Mouse (Mus musculus) urinary bladder, postnatal 36 days (tissue): ENCODE results near the gene Sall1.

Experiments used
- DNase-seq, 2 experiments: peaks; one replicate each; pipeline ENCODE4 v3.0.0; 2022; ENCODE audit warnings: low spot score in 2 of 2, mixed read lengths in 1 of 2

Gene Sall1

DNA sequence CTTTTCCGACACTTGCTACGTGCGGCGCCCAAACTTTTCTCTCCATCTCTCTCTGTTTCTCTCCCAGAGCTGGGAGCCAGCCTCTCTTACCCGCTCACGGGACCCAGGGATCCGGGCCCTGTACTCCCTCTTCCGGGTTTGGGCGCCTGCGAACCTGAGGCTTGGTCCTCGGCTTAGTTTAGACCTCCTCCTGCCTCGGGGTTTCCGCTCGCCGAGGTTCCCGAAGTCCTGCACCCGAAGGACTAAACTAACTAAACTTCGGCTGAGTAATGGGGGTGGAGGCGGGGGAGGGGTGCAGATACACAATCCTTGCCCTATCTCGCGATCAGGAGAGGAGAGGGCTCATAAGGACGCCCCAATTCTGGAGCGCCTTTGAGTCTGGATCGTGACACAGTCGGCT is at the start of gene Sall1:
TSS of gene Sall1 (minus strand) at position 223 of the 400 bp plus-strand sequence.
- no peak for DNase-seq

DNA sequence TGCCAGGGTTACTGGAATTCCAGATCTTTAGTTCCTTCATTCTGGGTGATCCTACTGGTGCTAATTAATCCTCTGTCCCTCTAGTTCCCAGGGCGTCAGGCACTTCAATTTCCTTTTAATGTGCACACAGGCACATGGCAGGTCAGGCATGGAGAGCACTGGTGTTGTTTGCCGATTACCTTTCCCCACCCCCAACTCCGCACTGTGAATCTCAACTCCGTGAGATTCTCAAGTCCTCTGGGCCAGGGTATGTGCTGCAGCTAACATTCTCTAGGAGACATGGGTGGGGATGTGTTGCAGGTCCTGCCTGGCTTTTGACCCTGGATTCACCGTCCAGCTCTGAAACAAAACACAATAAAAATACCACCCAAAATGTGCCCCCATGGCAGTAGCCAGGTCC is 46.0 kb upstream of the Sall1 start:
- DNase-seq = no peak

DNA sequence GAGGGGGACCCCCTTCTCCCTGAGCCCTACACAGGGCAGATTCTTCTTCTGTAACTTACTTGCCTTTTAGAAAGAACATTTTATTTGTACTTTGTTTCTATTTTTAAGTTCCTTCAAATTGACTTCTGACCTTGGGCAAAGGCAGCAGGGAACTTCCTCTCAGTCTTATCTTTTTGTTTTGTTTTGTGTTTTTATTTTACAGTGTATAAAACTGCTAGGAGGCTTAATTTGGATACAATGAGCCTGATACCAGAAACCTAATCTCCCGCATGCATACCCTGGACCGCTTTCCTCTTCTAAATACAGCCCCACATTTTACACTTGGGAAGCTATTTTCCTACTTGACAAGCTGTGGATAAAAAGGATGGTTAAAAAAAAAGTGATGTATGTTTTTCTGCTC is 35.2 kb upstream of the Sall1 start:
- DNase-seq = no peak

DNA sequence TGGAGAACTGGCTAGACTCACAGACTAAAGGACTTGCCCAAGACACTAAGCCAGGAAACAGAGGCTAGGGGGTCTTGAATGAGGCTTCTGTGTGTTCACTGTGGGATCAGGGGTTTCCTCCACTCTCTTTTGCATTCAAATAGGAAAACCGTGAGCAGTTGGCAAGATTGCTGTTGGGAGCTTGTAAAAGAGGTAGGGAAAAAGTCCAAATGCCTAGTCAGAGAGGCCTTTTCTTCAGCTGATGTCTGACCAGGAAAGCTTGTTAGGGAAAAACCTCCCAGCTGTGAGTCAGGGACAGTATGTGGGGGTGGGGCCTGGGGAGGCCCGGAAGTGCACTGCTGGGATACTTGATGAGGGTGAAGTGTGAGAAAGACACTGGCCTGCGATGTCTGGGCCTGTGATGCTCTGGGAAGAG is 29.0 kb upstream of the Sall1 start:
- DNase-seq = no peak

DNA sequence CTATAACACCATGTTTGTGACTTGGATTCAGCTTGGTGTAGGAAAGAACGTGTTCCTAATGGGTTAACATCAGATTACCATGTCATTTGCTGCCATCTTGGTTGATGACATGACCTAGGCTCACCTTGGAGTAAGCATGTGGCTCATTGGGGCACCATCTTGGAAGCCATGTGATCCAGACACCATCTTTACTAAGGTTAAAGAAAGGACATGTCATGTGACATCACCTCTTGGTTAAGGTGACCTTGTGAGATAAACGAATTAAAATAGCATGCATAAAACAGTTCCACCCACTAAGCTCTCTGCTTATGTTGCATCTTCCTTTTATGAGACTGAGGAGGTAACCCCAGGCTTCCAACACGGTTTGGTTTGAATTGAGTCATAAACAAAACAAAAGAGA is 23.5 kb upstream of the Sall1 start:
- DNase-seq = no peak

DNA sequence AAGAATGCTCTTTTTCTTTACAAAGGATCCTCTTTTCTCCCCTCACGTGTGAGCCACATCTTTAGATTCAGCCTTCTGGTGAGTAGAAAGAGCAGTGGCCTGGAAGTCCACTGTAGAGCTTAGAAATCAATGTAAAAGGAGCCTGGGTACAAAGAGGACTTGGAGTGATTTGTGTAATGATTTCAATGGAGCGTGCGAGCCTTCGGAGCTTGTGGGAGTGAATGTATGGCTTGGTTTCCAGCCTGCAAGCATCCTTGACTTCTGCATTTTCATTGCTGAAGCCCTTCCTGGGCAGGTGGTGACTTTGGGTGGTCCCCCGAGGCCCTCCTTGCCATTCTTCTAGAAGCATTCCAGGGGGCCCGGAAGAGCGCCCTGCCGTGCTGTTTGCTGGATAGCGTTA is 20.1 kb upstream of the Sall1 start:
- DNase-seq = no peak

DNA sequence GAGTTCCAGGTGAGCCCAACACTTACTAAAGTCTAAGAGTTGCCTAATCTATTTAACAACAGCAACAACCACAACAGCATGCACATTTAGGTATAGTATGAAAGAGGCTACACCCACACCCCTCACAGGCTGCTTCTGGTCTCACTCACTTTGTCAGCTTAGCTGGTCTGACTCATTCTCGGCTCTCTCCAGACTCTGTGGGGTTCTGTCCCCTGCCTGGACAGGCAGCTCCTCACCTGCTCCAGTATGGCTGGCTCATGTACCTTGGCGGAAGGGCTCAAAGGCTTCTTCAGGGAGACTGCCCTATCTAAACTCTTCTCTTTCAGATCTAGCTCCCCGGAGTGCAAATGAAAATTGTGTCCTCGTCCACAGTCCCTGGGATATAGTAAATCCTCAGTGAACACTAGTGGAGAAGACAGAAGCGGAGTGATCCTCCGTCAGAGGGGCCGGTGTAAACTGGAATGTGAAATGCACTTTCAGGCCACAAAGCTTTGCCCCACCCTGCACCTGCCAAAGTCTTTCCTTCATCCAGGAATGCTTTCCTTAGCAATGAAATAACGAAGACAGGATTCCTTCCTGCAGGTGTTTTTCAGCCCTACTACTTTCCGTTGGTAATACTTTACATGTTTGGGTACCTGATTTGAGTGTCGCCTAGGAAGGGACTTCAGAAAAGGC is 19.5 kb upstream of the Sall1 start:
- DNase-seq = no peak

DNA sequence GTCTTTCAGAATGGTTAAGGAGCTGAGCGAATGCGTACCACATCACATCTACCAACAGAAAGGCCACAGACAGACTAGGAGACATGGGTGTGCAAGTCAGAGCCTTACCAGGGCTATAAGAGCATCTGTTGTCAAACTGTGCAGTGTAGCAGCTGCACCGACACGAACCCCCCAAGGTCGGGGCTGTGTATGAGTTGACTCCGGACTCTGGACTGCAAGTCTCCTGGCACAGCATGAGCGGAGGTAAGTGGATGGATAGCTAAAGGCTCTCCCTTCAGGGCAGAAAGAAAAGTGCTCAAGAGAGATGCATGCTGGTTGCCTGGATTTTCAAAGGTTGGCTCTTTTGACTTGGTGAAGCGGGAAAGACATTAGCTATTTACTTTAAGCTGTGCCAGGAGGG is 16.8 kb upstream of the Sall1 start:
- no peak for DNase-seq

DNA sequence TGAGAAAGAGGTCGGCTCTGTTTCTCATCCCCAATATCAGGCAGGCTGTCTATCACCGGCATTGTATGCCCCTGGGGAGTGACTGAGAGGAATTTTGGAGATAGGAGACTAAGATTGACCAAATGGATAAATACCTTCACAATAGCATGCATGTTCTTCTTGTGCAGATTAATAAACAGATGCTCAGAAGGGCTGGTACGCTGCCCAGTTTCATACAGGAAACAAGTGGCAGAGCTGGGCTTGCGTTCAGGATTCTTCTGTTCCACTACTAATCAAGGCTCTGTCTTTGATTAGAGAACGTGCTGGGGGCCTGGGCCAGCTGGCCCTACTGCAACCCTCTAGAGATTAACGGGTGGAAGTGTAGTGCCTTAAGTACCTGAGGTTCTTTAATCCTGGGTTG is 15.5 kb upstream of the Sall1 start:
- no peak for DNase-seq

DNA sequence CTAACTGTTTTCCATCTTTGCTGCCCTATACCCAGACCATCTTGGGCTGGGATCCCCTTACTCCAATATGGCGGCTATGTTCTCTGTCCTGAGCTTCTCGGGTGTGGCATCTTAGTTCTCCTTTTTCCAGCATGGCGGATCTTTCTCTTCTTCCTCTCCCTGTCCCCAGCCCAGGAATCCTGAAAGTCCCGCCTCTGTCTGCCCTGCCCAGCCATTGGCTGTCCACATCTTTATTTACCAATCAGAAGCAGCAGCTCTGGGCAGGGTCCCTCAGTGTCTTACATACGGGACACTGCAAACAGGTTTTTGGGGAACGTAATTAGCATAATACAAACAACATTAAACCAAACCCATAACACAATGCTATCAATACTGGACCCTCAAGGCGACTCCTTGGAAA is 8.9 kb upstream of the Sall1 start:
- DNase-seq = no peak

DNA sequence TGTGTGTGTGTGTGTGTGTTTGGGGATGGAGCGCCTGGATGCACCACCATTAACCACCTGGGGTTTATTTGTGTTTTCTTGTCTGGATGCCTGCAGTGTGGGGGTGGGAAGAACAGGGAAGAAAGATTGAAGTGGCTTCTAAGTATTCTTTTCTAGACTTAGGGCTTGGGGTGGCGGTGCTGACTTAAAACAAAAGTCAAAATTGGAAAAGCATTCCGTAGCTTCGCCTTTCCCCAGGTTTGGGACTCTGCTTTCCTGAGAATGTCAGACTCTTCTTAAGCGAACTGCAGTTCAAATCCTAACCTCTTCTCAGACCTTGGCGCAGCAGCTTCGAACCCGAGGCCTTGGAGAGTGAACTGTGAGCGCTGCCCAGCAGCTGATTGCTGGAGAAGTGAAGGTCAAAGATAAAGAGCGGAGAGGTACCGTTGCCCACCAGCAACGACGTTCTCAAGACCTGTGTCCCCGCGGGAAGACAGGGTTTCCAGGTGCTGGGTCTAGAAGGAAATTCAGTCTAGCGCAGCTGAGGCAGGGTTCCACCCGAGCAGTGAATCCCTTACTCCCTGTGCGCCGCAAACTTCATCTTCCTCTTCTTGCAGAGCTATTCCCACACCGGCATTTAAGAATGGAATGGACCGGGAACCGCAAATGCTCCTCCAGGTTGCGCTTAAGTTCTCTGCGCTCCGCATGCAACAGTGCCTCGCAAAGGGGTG is 2.8 kb upstream of the Sall1 start:
- no peak for DNase-seq

DNA sequence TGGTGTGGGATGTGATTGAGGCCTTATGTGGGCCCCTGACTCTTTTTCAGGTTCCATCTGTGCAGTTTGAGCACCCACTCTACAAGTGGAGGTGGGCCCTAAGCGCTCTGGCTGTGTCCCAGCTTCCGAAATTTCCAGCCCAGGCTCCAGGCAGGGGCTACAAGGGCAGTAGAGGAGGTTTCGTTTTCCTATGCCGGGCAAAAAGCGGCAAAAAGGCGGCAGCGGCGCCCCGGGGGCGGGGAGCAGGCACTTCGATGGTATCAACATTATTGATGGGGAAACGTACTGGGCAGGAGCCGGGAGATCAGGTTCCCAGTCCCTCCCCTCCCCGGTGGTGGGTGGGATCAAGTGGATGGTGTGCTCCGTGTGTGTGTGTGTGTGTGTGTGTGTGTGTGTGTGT is 2.3 kb upstream of the Sall1 start:
- DNase-seq = peak in 1 of 2 experiments; percentile 27

DNA sequence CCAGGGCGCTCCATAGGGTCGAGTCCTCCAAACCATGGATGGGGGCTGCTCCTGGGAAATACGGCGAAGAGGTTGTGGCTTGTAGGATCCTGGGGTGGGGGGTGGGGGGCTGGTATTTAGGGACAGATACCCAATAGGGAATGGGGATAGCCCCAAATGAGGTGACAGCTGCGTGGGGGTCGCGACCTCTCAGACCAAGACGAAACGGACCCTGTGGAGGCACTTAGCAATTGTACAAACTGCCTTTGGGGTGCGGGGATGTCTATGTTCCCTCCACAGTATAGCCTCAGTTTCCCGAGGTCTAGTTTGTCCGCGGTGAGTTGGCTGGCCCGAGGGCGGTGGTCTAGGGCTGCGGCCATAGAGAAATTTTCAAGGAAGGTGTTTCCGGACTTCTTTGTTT is 1.8 kb upstream of the Sall1 start:
- DNase-seq = no peak

DNA sequence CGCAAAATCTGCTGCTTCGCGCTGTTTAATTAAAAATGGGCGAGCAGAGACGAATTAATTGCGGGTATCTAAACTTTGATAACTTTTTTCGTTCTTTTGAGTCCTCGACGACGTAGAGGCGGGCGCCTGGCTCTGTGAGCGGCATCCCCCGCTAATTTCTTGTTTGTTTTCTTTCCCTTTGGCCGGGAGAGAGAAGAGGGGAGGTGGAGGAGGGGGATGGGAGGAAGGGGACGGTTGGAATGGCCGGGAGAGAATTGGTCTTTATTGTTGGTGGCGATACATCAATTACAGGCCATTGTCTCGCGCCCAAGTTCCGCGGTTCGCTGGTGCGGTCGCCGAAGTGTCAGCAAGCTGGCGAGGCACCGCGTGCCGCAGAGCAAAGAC is 1.2 kb upstream of the Sall1 start:
- no peak for DNase-seq

DNA sequence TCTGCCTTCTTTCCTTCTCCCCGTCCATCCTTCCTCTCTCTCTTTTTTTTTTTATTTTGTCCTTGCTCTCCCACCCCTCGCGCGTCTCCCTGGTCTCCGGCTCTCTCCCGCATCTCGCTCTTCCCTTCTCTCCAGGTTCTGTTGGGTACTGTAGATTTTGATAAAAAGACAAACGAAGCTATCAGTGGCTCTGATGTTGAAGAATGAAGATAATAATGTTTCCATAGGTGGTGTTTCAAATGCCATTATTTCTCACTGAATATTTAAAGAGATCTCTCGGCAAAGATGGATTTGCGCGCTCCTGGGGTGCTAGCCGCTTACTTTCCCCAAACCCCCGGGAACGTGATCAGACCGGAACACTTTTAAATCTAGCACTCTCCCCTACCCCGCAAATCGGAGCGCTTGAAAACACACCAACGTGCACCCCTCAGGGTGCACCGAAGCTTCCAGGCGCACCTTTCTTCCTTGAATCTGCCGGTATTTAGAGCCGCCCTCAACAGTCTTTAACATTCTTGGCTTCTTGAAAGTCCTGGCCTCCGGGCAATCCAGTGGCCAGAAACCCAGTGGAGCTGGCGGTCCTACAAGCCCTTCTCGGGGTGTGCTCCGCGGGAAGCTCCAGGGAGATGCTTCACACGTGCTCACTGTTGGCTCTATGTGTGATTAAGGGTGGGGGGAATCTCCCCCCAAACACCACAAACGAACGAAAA is 702 bp upstream of the Sall1 start:
- no peak for DNase-seq

DNA sequence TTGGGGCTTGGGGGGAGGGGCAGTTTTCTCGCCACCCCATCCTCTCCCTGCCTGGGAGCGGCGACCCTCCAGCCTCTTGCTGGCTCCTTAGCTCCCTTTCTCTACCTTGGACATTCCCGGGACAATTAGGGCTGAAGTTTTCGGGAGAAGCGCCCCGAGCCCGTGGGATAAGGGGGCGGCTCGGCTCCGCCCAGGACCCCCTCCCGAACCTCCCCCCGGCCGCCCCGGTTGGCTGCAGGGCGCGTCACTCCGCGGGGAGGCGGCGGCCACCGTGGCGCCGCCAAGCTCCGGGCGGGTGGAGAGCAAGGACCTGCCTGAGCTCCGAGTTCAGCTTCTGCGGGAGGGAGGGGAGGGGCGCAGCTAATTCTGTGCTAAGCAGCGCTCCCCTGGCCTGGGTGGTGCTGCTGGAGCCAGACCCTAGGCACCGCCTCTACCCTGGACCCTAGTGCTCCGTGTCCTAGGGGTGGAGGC is 556 bp downstream of the Sall1 start:
- DNase-seq = no peak

DNA sequence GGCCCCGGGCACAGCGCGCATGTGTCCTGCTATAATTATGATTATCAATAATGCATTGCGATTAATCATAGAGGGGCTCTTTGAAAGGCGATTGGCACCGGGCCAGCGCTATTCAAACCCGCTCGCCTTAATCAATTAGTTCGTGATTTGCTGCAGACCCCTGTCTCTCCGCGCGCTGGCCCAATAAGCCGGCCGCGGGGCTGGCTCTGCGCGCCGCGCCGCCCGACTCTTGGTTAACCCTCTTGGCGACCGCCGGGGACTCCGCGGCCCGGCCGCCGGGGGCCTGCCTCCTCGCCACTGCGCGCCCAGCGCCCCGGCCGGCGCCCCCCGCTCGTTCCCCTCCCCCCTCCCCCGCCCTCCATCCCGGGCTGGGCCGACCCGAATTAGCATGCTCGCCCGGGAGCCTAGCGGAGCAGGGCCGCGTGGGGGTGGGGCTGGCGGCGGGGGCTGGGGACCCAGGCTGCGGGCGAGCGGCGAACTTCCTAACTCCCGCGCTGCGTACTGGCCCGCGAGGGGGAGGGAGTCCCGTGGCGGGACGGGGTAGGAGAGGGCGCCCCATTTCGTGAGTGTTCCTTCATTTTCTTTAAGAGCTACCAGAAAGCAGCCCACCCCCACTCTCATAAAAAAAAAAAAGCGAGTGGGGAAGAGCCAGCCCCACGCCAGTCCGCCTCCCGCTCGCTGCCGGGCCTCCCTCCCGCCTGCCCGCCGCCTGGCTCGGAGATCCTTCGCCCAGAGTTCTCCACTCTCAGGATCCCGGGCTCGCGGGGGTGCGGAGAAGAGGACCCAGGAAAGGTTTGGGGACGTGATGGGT is 1.2 kb downstream of the Sall1 start:
- DNase-seq = no peak

DNA sequence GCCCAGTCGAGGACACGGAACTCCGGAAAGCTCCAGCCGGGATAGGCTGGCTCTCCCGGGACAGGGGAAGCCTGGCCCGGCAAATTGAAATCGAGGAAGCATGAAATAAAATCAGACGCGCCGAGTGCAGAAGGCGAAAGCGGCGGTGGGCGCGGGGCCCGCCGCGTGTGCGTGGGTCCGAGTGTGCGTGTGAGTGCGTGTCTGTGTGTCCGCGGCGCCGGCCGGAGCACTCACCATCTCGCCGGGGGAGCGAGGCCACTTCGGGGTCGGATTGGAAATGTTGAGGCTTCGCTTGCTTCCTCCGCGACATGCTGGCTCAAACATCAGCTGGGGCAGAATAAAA is 1.9 kb downstream of the Sall1 start:
- DNase-seq = no peak

DNA sequence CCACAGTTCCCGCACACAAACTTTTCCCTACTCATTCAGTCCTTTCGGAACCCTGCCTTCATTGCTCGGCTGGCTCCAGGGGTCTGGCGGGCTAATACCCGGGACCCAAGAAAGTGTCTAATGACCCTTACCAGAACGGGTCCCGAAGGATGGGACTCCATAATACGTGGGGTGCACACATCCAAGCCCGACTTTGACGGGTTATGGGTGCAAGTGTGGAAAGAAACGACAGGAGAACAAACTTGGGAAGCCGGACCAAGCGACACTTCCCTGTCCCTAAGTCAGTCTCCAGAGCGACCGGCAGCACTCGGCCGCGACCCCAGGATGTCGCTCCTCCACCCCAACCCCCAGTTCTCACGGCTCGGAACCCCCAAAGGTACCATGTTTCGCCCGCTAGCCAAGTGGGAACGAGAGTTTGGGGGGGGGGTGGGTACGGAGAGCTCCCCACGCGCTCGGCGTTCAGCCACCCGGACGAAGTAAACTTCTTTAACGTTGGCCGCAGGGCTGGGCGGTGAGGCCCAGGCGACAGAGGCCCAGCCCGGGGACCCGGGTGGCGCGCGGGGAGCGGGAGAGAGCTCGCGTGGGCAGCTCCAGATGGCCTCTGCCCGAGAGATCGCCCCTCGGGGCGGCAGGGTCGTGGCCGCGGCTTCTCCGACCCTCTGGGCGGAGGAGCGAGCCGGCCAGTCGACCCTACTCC is 2.4 kb downstream of the Sall1 start:
- no peak for DNase-seq

DNA sequence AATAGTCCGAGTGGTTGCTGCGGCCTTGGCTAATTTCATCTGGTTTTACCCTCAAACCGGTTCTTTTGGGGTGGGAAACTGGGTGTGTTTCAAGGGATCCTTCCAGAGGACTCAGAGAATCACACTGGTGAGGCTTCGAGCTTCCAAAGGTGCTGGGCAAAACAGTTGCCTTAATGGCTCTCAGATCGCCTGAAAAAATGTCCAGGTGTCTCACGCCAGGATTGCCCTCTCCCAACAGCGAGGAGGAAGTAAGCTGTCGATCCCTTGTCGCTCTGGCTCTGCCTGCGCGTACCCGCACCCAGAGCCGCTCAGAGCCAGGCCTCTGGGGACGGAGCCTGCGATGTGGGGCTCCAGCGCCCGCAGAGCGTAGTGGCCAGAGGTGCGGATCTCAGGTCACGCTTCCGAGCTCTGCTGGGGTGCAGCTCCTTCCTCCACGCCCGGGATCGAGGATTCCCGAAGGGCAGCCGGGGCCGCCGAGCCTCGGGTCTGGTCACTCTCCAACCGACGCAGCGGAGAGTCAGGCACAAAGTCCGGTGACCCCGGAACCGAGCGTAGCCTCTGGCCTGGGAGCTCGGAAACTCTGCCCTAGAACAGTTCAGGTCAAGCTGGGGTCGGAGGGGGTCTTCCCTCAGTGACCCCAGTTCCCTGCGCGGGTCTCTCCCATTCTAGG is 3.1 kb downstream of the Sall1 start:
- no peak for DNase-seq

DNA sequence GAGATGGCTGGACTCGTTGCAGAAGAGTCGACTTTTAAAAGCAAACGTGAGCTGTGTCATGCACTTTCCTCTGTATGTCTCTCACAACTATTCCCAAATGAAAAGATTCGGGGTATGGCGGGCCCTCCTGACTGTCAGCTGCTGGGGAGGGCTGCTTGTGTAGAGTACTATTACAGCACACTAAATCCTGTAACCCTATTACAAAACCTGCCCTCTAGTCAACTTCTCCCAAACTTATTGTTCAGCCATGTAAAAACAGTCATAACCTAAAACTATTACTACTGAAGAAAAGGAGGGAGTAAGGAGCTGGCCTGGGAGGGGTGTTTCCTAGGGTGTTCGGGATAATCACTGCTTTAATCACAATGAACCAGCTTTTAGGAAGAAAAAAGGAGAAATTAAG is 4.1 kb downstream of the Sall1 start:
- no peak for DNase-seq
